23 mouse cellular contexts compared by ENCODE assay signal in genomic region chr12:44475355-44475754, GRCm38 (mm10).
DNase-seq lines count a peak whose midpoint lies in the region; ATAC-seq and TF ChIP-seq lines count a peak whose summit lies in the region.
"Had no signal": no experiment of that assay in that cellular context is flagged by ENCODE, and none has a peak within 500 bp of the region (broad histone marks: within the 10 kb centered on the region; RNA-seq: fewer than 3 reads in every experiment).

No protein-coding gene starts in this region.

- DNase-seq in kidney, adult 9 months = peak; percentile 6
- no peak for DNase-seq in kidney, postnatal 10 days
- no peak for DNase-seq in liver, postnatal 0 days
- DNase-seq in liver (no peak), CH12.LX (ENCODE audit: extremely low read depth) (peak; percentile 18)
- DNase-seq in right cerebral cortex, postnatal 10 days (ENCODE audit: low spot score in 2 of 2) = no peak
- DNase-seq in cerebellum, postnatal 10 days = no peak
- DNase-seq: adrenal gland, adult 2 months; adrenal gland, postnatal 25 days; cerebellum, adult 18-20 months; cerebellum, adult 9-11 months; embryo, embryonic 11 days; gastrocnemius, postnatal 10 days; heart, adult 18-20 months; heart, postnatal 14 days had no signal

- TF ChIP-seq CTCF in liver, postnatal 0 days (IDR thresholded peaks at IDR 0.05; ENCODE audit: low read depth) = peak; percentile 26
- TF ChIP-seq CTCF in CH12.LX (conservative IDR thresholded peaks at IDR 0.05 in 1 of 2, IDR thresholded peaks at IDR 0.05 in 1 of 2; ENCODE audit: low read depth in 2 of 2, low read length in 2 of 2) (peak in 1 of 2 experiments; percentile 62; a peak in 3 of 4 replicates), E14TG2a.4 (conservative IDR thresholded peaks at IDR 0.05; ENCODE audit: low read length) (peak; percentile 48)

- no peaks in the 10 kb centered on the region for H3K4me1 ChIP-seq in liver, postnatal 0 days (ENCODE audit: insufficient read depth)
- H3K4me1 ChIP-seq in CH12.LX (ENCODE audit: control insufficient read depth in 1 of 2, insufficient read depth in 2 of 2) (no peaks in the 10 kb centered on the region), E14TG2a.4 (replicated peaks; ENCODE audit: low read depth, low read length) (no peaks in the 10 kb centered on the region)
- H3K4me1 ChIP-seq: embryonic facial prominence, embryonic 13.5 days; heart, embryonic 15.5 days; hindbrain, embryonic 10.5 days had no signal

- dilution Hi-C loops in CH12.LX (cut with MboI; ENCODE audit: extremely low pct_ligation_motif_present, extremely low pct_unique_long_range_greater_than_20kb, low sequenced_read_pairs) = no loop called here

- no peaks in the 10 kb centered on the region for H3K79me2 ChIP-seq in CH12.LX (replicated peaks; ENCODE audit: control insufficient read depth, extremely low read depth, insufficient read depth, poor library complexity, severe bottlenecking)

- in situ Hi-C loops in CH12.LX (cut with MboI; ENCODE audit: low pct_ligation_motif_present, low pct_unique_long_range_greater_than_20kb, low sequenced_read_pairs) = no loop called here

- H3K9ac ChIP-seq in liver, postnatal 0 days (replicated peaks) = no peak overlapping the region
- no peak overlapping the region for H3K9ac ChIP-seq in CH12.LX (ENCODE audit: insufficient read depth, low read depth)
- H3K9ac ChIP-seq: embryonic facial prominence, embryonic 13.5 days; forebrain, embryonic 12.5 days; heart, embryonic 15.5 days; hindbrain, embryonic 14.5 days had no signal

- H3K4me3 ChIP-seq in liver, postnatal 0 days (ENCODE audit: low read depth, low read length) = no peak overlapping the region
- H3K4me3 ChIP-seq in CH12.LX (replicated peaks in 1 of 3; ENCODE audit: low read depth in 2 of 3, low read length in 2 of 3, poor library complexity in 1 of 3) (no peak overlapping the region), E14TG2a.4 (replicated peaks; ENCODE audit: low read length) (no peak overlapping the region)
- H3K4me3 ChIP-seq: embryonic facial prominence, embryonic 13.5 days; forebrain, embryonic 12.5 days; heart, embryonic 15.5 days; hindbrain, embryonic 10.5 days had no signal

- no peak for ATAC-seq in liver, postnatal 0 days
- ATAC-seq: forebrain, embryonic 16.5 days had no signal

- peak; percentile 23 for TF ChIP-seq RAD21 in CH12.LX (IDR thresholded peaks at IDR 0.05; ENCODE audit: low read depth, low read length)

- no peak overlapping the region for H3K4me2 ChIP-seq in liver, postnatal 0 days (ENCODE audit: low read depth, low read length)
- H3K4me2 ChIP-seq in CH12.LX (ENCODE audit: insufficient read depth, low read depth, poor library complexity, severe bottlenecking) = no peak overlapping the region
- H3K4me2 ChIP-seq: embryonic facial prominence, embryonic 13.5 days; forebrain, embryonic 12.5 days; heart, embryonic 11.5 days; heart, embryonic 15.5 days; hindbrain, embryonic 14.5 days had no signal

- no peaks in the 10 kb centered on the region for H3K27me3 ChIP-seq in liver, postnatal 0 days (ENCODE audit: insufficient read depth, low read length)
- H3K27me3 ChIP-seq in CH12.LX (replicated peaks) (no peaks in the 10 kb centered on the region), E14TG2a.4 (ENCODE audit: insufficient read depth, low read length) (no peaks in the 10 kb centered on the region)
- H3K27me3 ChIP-seq: embryonic facial prominence, embryonic 13.5 days; forebrain, embryonic 12.5 days; heart, embryonic 15.5 days had no signal

- TF ChIP-seq EP300 in liver, postnatal 0 days (IDR thresholded peaks at IDR 0.05; ENCODE audit: low read depth) = no peak
- TF ChIP-seq EP300 in CH12.LX (IDR thresholded peaks at IDR 0.05; ENCODE audit: low read length) = no peak

- no peak for TF ChIP-seq POLR2A in CH12.LX (IDR thresholded peaks at IDR 0.05; ENCODE audit: low read depth, low read length)

- H3K27ac ChIP-seq in liver, postnatal 0 days (ENCODE audit: low read depth) = no peak overlapping the region
- H3K27ac ChIP-seq in CH12.LX (ENCODE audit: insufficient read depth, low read depth) = no peak overlapping the region
- H3K27ac ChIP-seq: embryonic facial prominence, embryonic 13.5 days; forebrain, embryonic 12.5 days; heart, embryonic 15.5 days; hindbrain, embryonic 10.5 days; hindbrain, embryonic 14.5 days had no signal

- no peaks in the 10 kb centered on the region for H3K9me3 ChIP-seq in liver, postnatal 0 days (ENCODE audit: low read length)
- H3K9me3 ChIP-seq in CH12.LX (replicated peaks; ENCODE audit: low read length) = no peaks in the 10 kb centered on the region
- 0 out of 2 replicates have a peak, but pooled peaks cover 3% of the 10 kb centered on the region for H3K9me3 ChIP-seq in E14TG2a.4 (ENCODE audit: low read length)
- H3K9me3 ChIP-seq: embryonic facial prominence, embryonic 13.5 days; forebrain, embryonic 12.5 days; heart, embryonic 15.5 days; hindbrain, embryonic 10.5 days had no signal

- no peaks in the 10 kb centered on the region for H3K36me3 ChIP-seq in liver, postnatal 0 days (replicated peaks; ENCODE audit: insufficient read depth, low read length)
- H3K36me3 ChIP-seq in CH12.LX (replicated peaks in 1 of 2; ENCODE audit: control insufficient read depth in 1 of 2, insufficient read depth in 1 of 2, low read length in 1 of 2) (no peaks in the 10 kb centered on the region), E14TG2a.4 (ENCODE audit: insufficient read depth, low read length) (no peaks in the 10 kb centered on the region)
- H3K36me3 ChIP-seq: embryonic facial prominence, embryonic 13.5 days; forebrain, embryonic 12.5 days; heart, embryonic 15.5 days; hindbrain, embryonic 10.5 days had no signal

TF ChIP-seq in CH12.LX, 34 proteins besides CTCF, POLR2A, EP300 and RAD21:
- TF ChIP-seq SMC3 (IDR thresholded peaks at IDR 0.05; ENCODE audit: low read depth, low read length) = peak; percentile 59
- no peak for TF ChIP-seq GABPA (IDR thresholded peaks at IDR 0.05; ENCODE audit: insufficient replicate concordance, low read depth, low read length)

Comparison
In these comparisons a context has a peak if more than half of its experiments do, and no peak if none do; other contexts are left out.
1. DNase-seq: peak in kidney, adult 9 months (single experiment) and CH12.LX (single experiment); none in kidney, postnatal 10 days (single experiment), liver, postnatal 0 days (single experiment), liver (single experiment), right cerebral cortex, postnatal 10 days (0 of 2) and cerebellum, postnatal 10 days (0 of 2).